Mouse (Mus musculus) common myeloid progenitor, adult 5-6 weeks (primary cell): Measurements from ENCODE around the gene Hdgfl2. TPM values are rescaled to one million over a fixed set of nuclear protein-coding genes. Genes with fewer than 3 reads are reported as not detected.
"Not testable (repeated sequence)": the region's sequence is repeated elsewhere in the genome, so short reads cannot be mapped to it uniquely, and the experiment has no call there.

Experiments used
- ATAC-seq: replicated peaks from 2 replicates; pipeline ENCODE4 v1.8.0; 2016; ENCODE audit warnings: low read depth, mild to moderate bottlenecking, moderate TSS enrichment, inconsistent platforms; ENCODE audit not compliant: poor library complexity, severe bottlenecking
- total RNA-seq: library from RNA; stranded (forward); fragments of 200-1000, 187-1606 nt; gene quantifications from 2 replicates; pipeline ENCODE4 v1.2.3, GENCODE M21; 2017

Hdgfl2 gene
- total RNA-seq, 1 experiment from 2014 or later = 79.9 TPM

GRCm38 (mm10) chr17:56057381-56058120 lies 21.9 kb upstream of the Hdgfl2 start:
- no peak for ATAC-seq

GRCm38 (mm10) chr17:56062081-56062480 lies 17.4 kb upstream of the Hdgfl2 start:
- ATAC-seq = no peak

- ATAC-seq = not testable (repeated sequence)
These were observed 13.7 kb upstream of the Hdgfl2 start for GRCm38 (mm10) chr17:56065715-56066114.

- ATAC-seq = no peak
These were observed 13.0 kb upstream of the Hdgfl2 start for GRCm38 (mm10) chr17:56066451-56066850.

- no peak for ATAC-seq
These were observed 10.4 kb upstream of the Hdgfl2 start for GRCm38 (mm10) chr17:56069066-56069465.

- ATAC-seq = no peak
These were observed 8.3 kb upstream of the Hdgfl2 start for GRCm38 (mm10) chr17:56071126-56071525.

GRCm38 (mm10) chr17:56072243-56072642 lies 7.2 kb upstream of the Hdgfl2 start:
- ATAC-seq = no peak

GRCm38 (mm10) chr17:56074097-56074826 lies 5.2 kb upstream of the Hdgfl2 start:
- ATAC-seq = peak; percentile 44

GRCm38 (mm10) chr17:56074827-56075208 lies 4.6 kb upstream of the Hdgfl2 start, which contains the start of gene Ubxn6:
Gene Ubxn6 (minus strand): TSS chr17:56075028.
- ATAC-seq = peak; percentile 45

- ATAC-seq = no peak
These were observed 1.9 kb upstream of the Hdgfl2 start for GRCm38 (mm10) chr17:56077523-56077922.

GRCm38 (mm10) chr17:56078361-56078760 lies 1.1 kb upstream of the Hdgfl2 start:
- not testable (repeated sequence) for ATAC-seq

GRCm38 (mm10) chr17:56079921-56080320 lies 487 bp downstream of the Hdgfl2 start:
- no peak for ATAC-seq

- ATAC-seq = no peak
These were observed 1.5 kb downstream of the Hdgfl2 start for GRCm38 (mm10) chr17:56080781-56081585.

GRCm38 (mm10) chr17:56092312-56092711 lies 12.9 kb downstream of the Hdgfl2 start:
- ATAC-seq = no peak

- no peak for ATAC-seq
These were observed 13.4 kb downstream of the Hdgfl2 start for GRCm38 (mm10) chr17:56092794-56093193.

GRCm38 (mm10) chr17:56096883-56097282 lies 17.4 kb downstream of the Hdgfl2 start:
- no peak for ATAC-seq

GRCm38 (mm10) chr17:56098180-56098579 lies 18.7 kb downstream of the Hdgfl2 start:
- no peak for ATAC-seq

GRCm38 (mm10) chr17:56098711-56099572 lies 19.5 kb downstream of the Hdgfl2 start:
- ATAC-seq = 0 out of 2 replicates have a peak, but pooled peaks have one; percentile 24

- ATAC-seq = no peak
These were observed 21.4 kb downstream of the Hdgfl2 start for GRCm38 (mm10) chr17:56100811-56101210.

- no peak for ATAC-seq
These were observed 22.7 kb downstream of the Hdgfl2 start for GRCm38 (mm10) chr17:56102158-56102557.
